Mouse (Mus musculus) lung, postnatal 0 days (tissue): Measurements from ENCODE around the gene Cmtm3.

ENCODE experiments used
- CTCF ChIP-seq: IDR thresholded peaks from 2 replicates; pipeline ENCODE4 v1.5.1; 2016; ENCODE audit warnings: antibody characterized with exemption, mild to moderate bottlenecking
- EP300 ChIP-seq: IDR thresholded peaks from 2 replicates; pipeline ENCODE4 v1.6.1; 2016; ENCODE audit warnings: antibody characterized with exemption, mild to moderate bottlenecking, control low read depth

DNA sequence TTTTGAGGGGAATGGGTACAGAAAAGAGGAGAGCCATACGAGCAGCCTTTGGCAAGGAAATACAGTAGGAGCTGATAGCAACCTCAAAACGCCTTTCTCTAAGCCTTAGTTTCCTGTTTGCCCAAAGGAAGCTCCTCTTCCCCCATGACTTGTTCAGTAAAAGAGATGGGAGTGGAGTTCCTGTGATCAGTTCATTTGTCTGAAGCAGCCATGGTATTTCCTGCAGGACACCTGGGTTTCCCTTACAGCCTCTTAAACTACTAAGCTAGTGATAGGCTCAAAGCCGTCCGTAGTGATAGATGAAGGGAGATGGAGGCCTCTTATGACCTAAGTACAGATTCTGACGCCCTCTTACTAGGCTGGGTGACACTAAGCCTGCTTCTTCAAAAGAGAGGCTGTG lies 3.2 kb downstream of the Cmtm3 start:
- TF ChIP-seq CTCF (no peak), EP300 (no peak)
